Mouse (Mus musculus): ENCODE measurements at regions not wholly inside any gene's neighbourhood (a gene's known extent, or its start where the extent isn't known, plus 50 kb on each side); places are given as distances from the start of the nearest gene placed in this dataset.

GRCm38 (mm10) chr16:76914311-76914710 is 99.2 kb upstream of the Usp25 start:
- TF ChIP-seq CTCF (IDR thresholded peaks at IDR 0.05; ENCODE audit: control insufficient read depth, insufficient read depth, insufficient replicate concordance, low read depth, low read length) (no peak), POLR2A (IDR thresholded peaks at IDR 0.05; ENCODE audit: control insufficient read depth, low read depth, low read length) (no peak)
